Comparison of ENCODE assay signal across 20 mouse cellular contexts in the genomic region with DNA sequence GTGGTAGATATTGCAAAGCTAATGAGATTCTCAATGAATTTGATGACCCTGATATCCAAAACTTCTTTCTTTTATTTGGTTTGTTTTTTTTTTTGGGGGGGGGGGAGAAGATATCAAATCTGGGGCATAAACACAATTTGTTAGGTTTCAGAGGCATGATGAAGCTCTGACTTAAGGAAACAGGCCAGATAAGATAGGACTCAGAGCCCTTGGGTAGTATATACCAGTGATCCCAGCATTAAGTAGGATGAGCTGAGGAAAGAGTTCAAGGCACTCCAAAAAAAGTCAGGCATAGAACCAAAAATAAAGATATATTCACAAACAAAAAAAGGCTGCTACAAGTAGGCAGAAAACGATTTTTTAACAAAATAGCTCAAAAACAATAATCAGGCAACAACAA. TPM values are rescaled to one million over a fixed set of nuclear protein-coding genes. Genes with fewer than 3 reads are reported as not detected.
DNase-seq lines count a peak whose midpoint lies in the region; ATAC-seq and TF ChIP-seq lines count a peak whose summit lies in the region.
"Had no signal": no experiment of that assay in that cellular context is flagged by ENCODE, and none has a peak within 500 bp of the region (broad histone marks: within the 10 kb centered on the region; RNA-seq: fewer than 3 reads in every experiment).

No protein-coding gene starts in this region.

- 0 out of 2 replicates have a peak, but pooled peaks have one; percentile 60 for ATAC-seq in liver, embryonic 13.5 days (ENCODE audit: low read depth)
- no peak for ATAC-seq in liver, embryonic 14.5 days (ENCODE audit: insufficient read depth)
- ATAC-seq in liver, embryonic 16.5 days (ENCODE audit: low read depth) = peak; percentile 47; the same call in 1 of the 2 replicates
- ATAC-seq: forebrain, embryonic 13.5 days; forebrain, embryonic 15.5 days; Patski had no signal

- TF ChIP-seq EP300 in liver, embryonic 14.5 days (IDR thresholded peaks at IDR 0.05; ENCODE audit: low read depth) = no peak

- no peak overlapping the region for H3K9ac ChIP-seq in liver, embryonic 13.5 days
- H3K9ac ChIP-seq in liver, embryonic 14.5 days (replicated peaks) = no peak overlapping the region
- H3K9ac ChIP-seq in liver, embryonic 16.5 days (ENCODE audit: low read depth, low read length) = no peak overlapping the region
- H3K9ac ChIP-seq: embryonic facial prominence, embryonic 12.5 days; forebrain, embryonic 13.5 days; forebrain, embryonic 15.5 days had no signal

- peak overlapping the region; percentile 54 for H3K27ac ChIP-seq in liver, embryonic 13.5 days
- peak overlapping the region; percentile 66 for H3K27ac ChIP-seq in liver, embryonic 14.5 days
- peak overlapping the region; percentile 66 for H3K27ac ChIP-seq in liver, embryonic 16.5 days (ENCODE audit: low read length)
- H3K27ac ChIP-seq: embryonic facial prominence, embryonic 10.5 days; embryonic facial prominence, embryonic 12.5 days; forebrain, embryonic 13.5 days; forebrain, embryonic 15.5 days had no signal

- TF ChIP-seq CTCF in liver, embryonic 14.5 days (IDR thresholded peaks at IDR 0.05; ENCODE audit: low read depth) = no peak

- DNase-seq in liver, embryonic 13.5 days = no peak
- no peak for DNase-seq in liver
- no peak for DNase-seq in liver, embryonic 14.5 days (ENCODE audit: low read depth in 3 of 3, low spot score in 3 of 3)
- no peak for DNase-seq in layer of hippocampus, adult 9-11 months
- no peak for DNase-seq in layer of hippocampus, adult 8-10 months (ENCODE audit: low spot score in 2 of 2)
- DNase-seq in spleen, postnatal 4 days (ENCODE audit: low spot score in 2 of 2) = no peak
- DNase-seq: adrenal gland, adult 8-10 months; adrenal gland, postnatal 14 days; adrenal gland, postnatal 36 days; cerebellum, adult 11-12 months; cerebellum, adult 2 months; cerebellum, adult 9-10 months; cerebellum, postnatal 10 days; cerebellum, postnatal 25 days had no signal

- H3K27me3 ChIP-seq in liver, embryonic 13.5 days = no peaks in the 10 kb centered on the region
- H3K27me3 ChIP-seq in liver, embryonic 14.5 days (ENCODE audit: control insufficient read depth, insufficient read depth, low read length) = no peaks in the 10 kb centered on the region
- no peaks in the 10 kb centered on the region for H3K27me3 ChIP-seq in liver, embryonic 16.5 days (ENCODE audit: control insufficient read depth, insufficient read depth, low read depth, low read length)
- H3K27me3 ChIP-seq: embryonic facial prominence, embryonic 12.5 days; forebrain, embryonic 13.5 days; forebrain, embryonic 15.5 days; Patski had no signal

- 44% methylated on average over 1 of the region's 1 CpGs for WGBS in liver, embryonic 13.5 days (ENCODE audit: insufficient replicate concordance)
- WGBS in liver, embryonic 14.5 days (ENCODE audit: insufficient replicate concordance) = 30% methylated on average over 1 of the region's 1 CpGs
- WGBS in liver, embryonic 16.5 days (ENCODE audit: insufficient replicate concordance) = 39% methylated on average over 1 of the region's 1 CpGs

- H3K4me1 ChIP-seq in liver, embryonic 13.5 days (replicated peaks) = peaks cover 56% of the 10 kb centered on the region
- peaks cover 27 to 37% of the 10 kb centered on the region in 2 experiments for H3K4me1 ChIP-seq in liver, embryonic 14.5 days (replicated peaks; ENCODE audit: control insufficient read depth in 2 of 2, insufficient read depth in 2 of 2, low read length in 1 of 2)
- H3K4me1 ChIP-seq in liver, embryonic 16.5 days (ENCODE audit: control insufficient read depth, low read depth, low read length) = peaks cover 28% of the 10 kb centered on the region
- H3K4me1 ChIP-seq: forebrain, embryonic 15.5 days had no signal

- no peaks in the 10 kb centered on the region for H3K9me3 ChIP-seq in liver, embryonic 13.5 days (replicated peaks)
- H3K9me3 ChIP-seq in liver, embryonic 14.5 days (ENCODE audit: control insufficient read depth, low read length) = no peaks in the 10 kb centered on the region
- no peaks in the 10 kb centered on the region for H3K9me3 ChIP-seq in liver, embryonic 16.5 days (replicated peaks; ENCODE audit: control insufficient read depth, low read length)
- H3K9me3 ChIP-seq: embryonic facial prominence, embryonic 10.5 days; embryonic facial prominence, embryonic 12.5 days; forebrain, embryonic 13.5 days; forebrain, embryonic 15.5 days had no signal

- H3K4me3 ChIP-seq in liver, embryonic 13.5 days (replicated peaks) = no peak overlapping the region
- H3K4me3 ChIP-seq in liver, embryonic 14.5 days (ENCODE audit: insufficient read depth in 1 of 2, low read depth in 2 of 2, low read length in 2 of 2) = no peak overlapping the region
- H3K4me3 ChIP-seq in liver, embryonic 16.5 days (ENCODE audit: low read depth, low read length) = no peak overlapping the region
- H3K4me3 ChIP-seq: embryonic facial prominence, embryonic 10.5 days; embryonic facial prominence, embryonic 12.5 days; forebrain, embryonic 13.5 days; forebrain, embryonic 15.5 days had no signal

- H3K36me3 ChIP-seq in liver, embryonic 13.5 days = peaks cover 2% of the 10 kb centered on the region; the same call in 1 of the 2 replicates
- H3K36me3 ChIP-seq in liver, embryonic 14.5 days (replicated peaks; ENCODE audit: control insufficient read depth, insufficient read depth, low read depth) = 0 out of 2 replicates have a peak, but pooled peaks cover 3% of the 10 kb centered on the region
- no peaks in the 10 kb centered on the region for H3K36me3 ChIP-seq in liver, embryonic 16.5 days (ENCODE audit: control insufficient read depth, insufficient read depth)
- H3K36me3 ChIP-seq: embryonic facial prominence, embryonic 10.5 days; embryonic facial prominence, embryonic 12.5 days; forebrain, embryonic 15.5 days had no signal

- H3K4me2 ChIP-seq in liver, embryonic 13.5 days = no peak overlapping the region
- H3K4me2 ChIP-seq in liver, embryonic 14.5 days (ENCODE audit: low read depth) = peak overlapping the region; percentile 14; the same call in 1 of the 2 replicates
- H3K4me2 ChIP-seq in liver, embryonic 16.5 days (ENCODE audit: low read depth, low read length) = peak overlapping the region; percentile 11; the same call in 1 of the 2 replicates
- H3K4me2 ChIP-seq: embryonic facial prominence, embryonic 12.5 days; forebrain, embryonic 13.5 days; forebrain, embryonic 15.5 days had no signal

RNA-seq across cellular contexts. Expression of a gene that starts 25.3 kb away (rescaled TPM):
- polyA plus RNA-seq in liver, embryonic 13.5 days (2015; fragmentation: Nextera tagmentation; extraction: Ambion mirVana) = 32.8 and 34.8 TPM in 2 replicates
- polyA plus RNA-seq in liver, embryonic 14.5 days (2012; rRNA removed) = 46.9 and 50.8 TPM in 2 replicates
- polyA plus RNA-seq in liver, embryonic 14.5 days (2014; fragmentation: Nextera tagmentation; extraction: Ambion mirVana) = 26.9 and 29.0 TPM in 2 replicates
- 23.2 and 28.8 TPM in 2 replicates for polyA plus RNA-seq in liver, embryonic 16.5 days (2015; fragmentation: Nextera tagmentation; extraction: Ambion mirVana)
- total RNA-seq in layer of hippocampus, adult 8-10 months (2022) = 100 to 1,000 TPM; 212 to 252 (median 217) TPM
